Mouse (Mus musculus) spleen, adult 2 months (tissue): ENCODE measurements around the gene Mycl.

Experiments
- CTCF ChIP-seq: fragments of 200-500 bp; IDR thresholded peaks from 2 replicates; pipeline ENCODE4 v1.5.1; 2011; ENCODE audit warnings: mild to moderate bottlenecking, inconsistent platforms; ENCODE audit not compliant: insufficient read depth, insufficient read length, insufficient replicate concordance; ENCODE audit errors: extremely low read depth
- POLR2A ChIP-seq: fragments of 200-500 bp; IDR thresholded peaks from 2 replicates; pipeline ENCODE4 v1.6.1; 2011; ENCODE audit warnings: low read depth, low read length, inconsistent platforms

GRCm38 (mm10) chr4:122981930-122982329, 13.5 kb upstream of the Mycl start:
- no peak for TF ChIP-seq POLR2A
- no peak for TF ChIP-seq CTCF
